Mouse (Mus musculus) liver, adult 2 months (tissue): Measurements from ENCODE around the gene Pde8b. TPM values are rescaled to one million over a fixed set of nuclear protein-coding genes. Genes with fewer than 3 reads are reported as not detected.

Experiments used
- DNase-seq: peaks from one replicate; pipeline ENCODE4 v3.0.0-alpha.2; 2011; ENCODE audit warnings: low read depth, low spot score; ENCODE audit errors: extremely low read depth
- H3K27ac ChIP-seq: fragments of 200-500 bp; replicated peaks from 2 replicates; pipeline ENCODE4 v1.5.1; 2012; ENCODE audit warnings: low read depth, mild to moderate bottlenecking, control low read depth, inconsistent platforms, low read length; ENCODE audit not compliant: insufficient read depth
- H3K27me3 ChIP-seq: fragments of 200-500 bp; 2 replicates; pipeline ENCODE4 v1.6.1; 2012; ENCODE audit warnings: mild to moderate bottlenecking, moderate library complexity, low read length, inconsistent platforms; ENCODE audit not compliant: control insufficient read depth, insufficient read depth
- H3K36me3 ChIP-seq: fragments of 200-500 bp; 2 replicates; pipeline ENCODE4 v1.6.1; 2012; ENCODE audit warnings: low read length, inconsistent platforms; ENCODE audit not compliant: control insufficient read depth, insufficient read depth
- H3K4me1 ChIP-seq: fragments of 200-500 bp; 2 replicates; pipeline ENCODE4 v1.6.1; 2011; ENCODE audit warnings: low read length; ENCODE audit not compliant: control insufficient read depth, insufficient read depth
- H3K4me3 ChIP-seq: fragments of 200-500 bp; 2 replicates; pipeline ENCODE4 v1.5.1; 2011; ENCODE audit warnings: low read depth, mild to moderate bottlenecking, control low read depth, low read length, moderate library complexity; ENCODE audit not compliant: insufficient read depth
- H3K79me2 ChIP-seq: fragments of 200-500 bp; 2 replicates; pipeline ENCODE4 v1.6.1; 2012; ENCODE audit warnings: inconsistent platforms, mild to moderate bottlenecking, low read length, moderate library complexity; ENCODE audit not compliant: control insufficient read depth, insufficient read depth
- H3K9ac ChIP-seq: fragments of 200-500 bp; 2 replicates; pipeline ENCODE4 v1.6.1; 2012; ENCODE audit warnings: low read depth, mild to moderate bottlenecking, control low read depth, inconsistent platforms, low read length
- CTCF ChIP-seq: fragments of 200-500 bp; IDR thresholded peaks from 2 replicates; pipeline ENCODE4 v1.5.1; 2011; ENCODE audit warnings: low read depth, low read length, control low read depth
- POLR2A ChIP-seq: fragments of 200-500 bp; IDR thresholded peaks from 2 replicates; pipeline ENCODE4 v1.6.1; 2011; ENCODE audit warnings: low read length, control low read depth; ENCODE audit not compliant: insufficient read depth; ENCODE audit errors: extremely low read depth
- WGBS: fragments of 180-500 bp; shearing (Covaris S2); methylation state at CpG from one replicate; pipeline ENCODE4 v1.1.7; 2018; 5-methylcytosine and 5-hydroxymethylcytosine counted together
- polyA plus RNA-seq: library from polyadenylated mRNA; depleted of rRNA; stranded (reverse); fragments of >200 nt; gene quantifications from 2 replicates; pipeline ENCODE4 v1.2.3, GENCODE M21; 2012
- total RNA-seq: library from RNA; depleted of rRNA; stranded (reverse); fragments of >200 nt; gene quantifications from 2 replicates; pipeline ENCODE4 v1.2.3, GENCODE M21; 2014

Pde8b gene
- total and polyA plus RNA-seq, 2 experiments, result 1.4 to 1.5 TPM

DNA sequence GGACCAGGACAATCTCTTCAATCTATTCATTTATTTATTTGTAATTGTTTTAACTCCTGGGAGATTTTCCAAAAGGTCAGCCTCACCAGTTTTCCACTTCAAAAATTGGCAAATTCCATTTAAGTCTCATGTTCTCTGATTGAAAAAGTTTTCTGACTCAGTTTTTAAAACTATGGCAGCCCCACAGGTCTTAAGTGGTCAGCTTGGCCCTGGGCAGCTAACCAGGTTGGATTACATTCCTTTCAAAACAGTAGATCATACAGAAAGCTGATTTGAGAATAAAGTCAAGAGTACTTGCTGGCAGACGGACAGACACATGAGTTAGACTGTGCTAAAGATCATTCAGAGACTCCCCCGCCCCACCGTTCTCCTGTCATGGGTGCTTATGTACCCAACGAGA lies 145.3 kb downstream of the Pde8b start:
- Histone ChIP-seq H3K79me2 (no peaks in the 10 kb centered on the region), H3K4me3 (no peak overlapping the region), H3K4me1 (no peaks in the 10 kb centered on the region), H3K9ac (no peak overlapping the region), H3K27ac (no peak overlapping the region), H3K27me3 (no peaks in the 10 kb centered on the region), H3K36me3 (no peaks in the 10 kb centered on the region)
- no peak for TF ChIP-seq CTCF
- no peak for DNase-seq
- 78% methylated on average over 4 of the region's 4 CpGs for WGBS

- H3K79me2 ChIP-seq, result no peaks in the 10 kb centered on the region
- no peak overlapping the region for H3K4me3 ChIP-seq
- H3K27ac ChIP-seq, result no peak overlapping the region
- no peak for DNase-seq
- H3K36me3 ChIP-seq, result no peaks in the 10 kb centered on the region
- no peaks in the 10 kb centered on the region for H3K27me3 ChIP-seq
- no peak overlapping the region for H3K9ac ChIP-seq
- TF ChIP-seq POLR2A (no peak), CTCF (no peak)
- WGBS, result 73% methylated on average over 4 of the region's 4 CpGs
- H3K4me1 ChIP-seq, result no peaks in the 10 kb centered on the region
These were observed 147.0 kb downstream of the Pde8b start for GRCm38 (mm10) chr13:95102985-95103590.

GRCm38 (mm10) chr13:95101315-95101714 lies 148.8 kb downstream of the Pde8b start:
- TF ChIP-seq POLR2A (no peak), CTCF (no peak)
- H3K36me3 ChIP-seq, result no peaks in the 10 kb centered on the region

GRCm38 (mm10) chr13:95098931-95099720 lies 151.0 kb downstream of the Pde8b start:
- 52% methylated on average over 8 of the region's 8 CpGs for WGBS
- Histone ChIP-seq H3K4me3 (no peak overlapping the region), H3K9ac (no peak overlapping the region), H3K4me1 (no peaks in the 10 kb centered on the region), H3K36me3 (no peaks in the 10 kb centered on the region), H3K27me3 (no peaks in the 10 kb centered on the region), H3K27ac (no peak overlapping the region), H3K79me2 (no peaks in the 10 kb centered on the region)
- TF ChIP-seq CTCF (no peak), POLR2A (no peak)
- DNase-seq, result no peak

More at GRCm38 (mm10) chr13:95101315-95101714, 148.8 kb downstream of the Pde8b start:
- Histone ChIP-seq H3K4me1 (no peaks in the 10 kb centered on the region), H3K9ac (no peak overlapping the region), H3K79me2 (no peaks in the 10 kb centered on the region), H3K27ac (no peak overlapping the region), H3K27me3 (no peaks in the 10 kb centered on the region), H3K4me3 (no peak overlapping the region)
- no peak for DNase-seq
- 87% methylated on average over 8 of the region's 8 CpGs for WGBS

- Histone ChIP-seq H3K4me1 (no peaks in the 10 kb centered on the region; the same call in 1 of the 2 replicates), H3K36me3 (no peaks in the 10 kb centered on the region), H3K27me3 (no peaks in the 10 kb centered on the region), H3K4me3 (no peak overlapping the region), H3K27ac (no peak overlapping the region), H3K9ac (no peak overlapping the region), H3K79me2 (no peaks in the 10 kb centered on the region)
- WGBS, result 85% methylated on average over 3 of the region's 3 CpGs
- no peak for DNase-seq
- TF ChIP-seq POLR2A (no peak), CTCF (no peak)
These were observed 153.5 kb downstream of the Pde8b start for GRCm38 (mm10) chr13:95096646-95097045.

DNA sequence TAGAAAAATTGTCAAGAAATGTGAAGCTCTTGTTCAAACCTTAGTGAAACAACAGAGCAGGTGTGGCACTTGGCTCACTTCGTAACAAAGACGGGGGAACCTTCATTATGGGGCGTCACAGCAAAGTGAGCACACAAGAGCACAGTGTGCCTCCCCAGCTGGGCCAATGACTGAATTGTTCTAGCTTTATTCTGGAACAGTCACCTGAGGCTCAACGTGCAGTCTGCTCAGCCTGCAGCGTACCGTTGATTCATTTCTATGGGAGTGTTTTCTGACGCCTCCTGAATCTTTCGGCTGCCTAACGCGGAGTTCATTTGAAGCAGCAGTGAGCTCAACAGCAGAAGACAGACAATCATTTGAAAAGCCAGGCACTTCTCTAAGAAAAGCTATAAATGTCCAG lies 154.3 kb downstream of the Pde8b start:
- TF ChIP-seq POLR2A (no peak), CTCF (no peak)
- Histone ChIP-seq H3K9ac (no peak overlapping the region), H3K4me1 (no peaks in the 10 kb centered on the region; the same call in 1 of the 2 replicates), H3K27me3 (no peaks in the 10 kb centered on the region), H3K36me3 (no peaks in the 10 kb centered on the region), H3K4me3 (no peak overlapping the region), H3K79me2 (no peaks in the 10 kb centered on the region), H3K27ac (no peak overlapping the region)
- DNase-seq, result no peak
- WGBS, result 94% methylated on average over 10 of the region's 10 CpGs
